Mouse (Mus musculus) kidney, embryonic 15.5 days (tissue): ENCODE results near the gene Slc35f5. TPM values are rescaled to one million over a fixed set of nuclear protein-coding genes. Genes with fewer than 3 reads are reported as not detected.

Experiments
- ATAC-seq: fragments of 200-750 bp; cut with Nextera tagmentation; replicated peaks from 2 replicates; pipeline ENCODE4 v1.8.0; 2017; ENCODE audit warnings: moderate TSS enrichment; ENCODE audit not compliant: low FRiP score
- H3K27ac ChIP-seq: fragments of 300-500 bp; sonication (generic); 2 replicates; pipeline ENCODE4 v1.5.1; 2015; ENCODE audit warnings: mild to moderate bottlenecking, inconsistent platforms
- H3K27me3 ChIP-seq: fragments of 300-500 bp; sonication (generic); 2 replicates; pipeline ENCODE4 v1.6.1; 2015; ENCODE audit warnings: inconsistent platforms
- H3K36me3 ChIP-seq: fragments of 300-500 bp; sonication (generic); 2 replicates; pipeline ENCODE4 v1.6.1; 2015; ENCODE audit warnings: inconsistent platforms
- H3K4me1 ChIP-seq: fragments of 300-500 bp; sonication (generic); 2 replicates; pipeline ENCODE4 v1.6.1; 2015; ENCODE audit warnings: inconsistent platforms
- H3K4me2 ChIP-seq: fragments of 300-500 bp; sonication (generic); 2 replicates; pipeline ENCODE4 v1.6.1; 2015; ENCODE audit warnings: moderate library complexity, mild to moderate bottlenecking, inconsistent platforms
- H3K4me3 ChIP-seq: fragments of 300-500 bp; sonication (generic); replicated peaks from 2 replicates; pipeline ENCODE4 v1.5.1; 2015; ENCODE audit warnings: mild to moderate bottlenecking, inconsistent platforms
- H3K9ac ChIP-seq: fragments of 300-500 bp; sonication (generic); 2 replicates; pipeline ENCODE4 v1.6.1; 2015; ENCODE audit warnings: mild to moderate bottlenecking, inconsistent platforms
- H3K9me3 ChIP-seq: fragments of 300-500 bp; sonication (generic); replicated peaks from 2 replicates; pipeline ENCODE4 v1.6.1; 2016; ENCODE audit warnings: inconsistent platforms
- WGBS: fragments of 180-500 bp; shearing (Covaris S2); methylation state at CpG from one replicate; pipeline ENCODE4 v1.1.7; 2015; ENCODE audit warnings: mixed read lengths; 5-methylcytosine and 5-hydroxymethylcytosine counted together
- polyA plus RNA-seq: library from polyadenylated mRNA; unstranded; fragments of >200 nt; fragmentation: Nextera tagmentation; extraction: Ambion mirVana; gene quantifications from 2 replicates; pipeline ENCODE4 v1.2.1, GENCODE M21; 2015

The Slc35f5 gene
- polyA plus RNA-seq, 1 experiment from 2014 or later = 51.9 TPM

GRCm38 (mm10) chr1:125542008-125542999 is 18.1 kb upstream of the Slc35f5 start:
- Histone ChIP-seq H3K4me3 (no peak overlapping the region), H3K27me3 (no peaks in the 10 kb centered on the region), H3K27ac (no peak overlapping the region), H3K9ac (no peak overlapping the region), H3K36me3 (no peaks in the 10 kb centered on the region), H3K4me2 (no peak overlapping the region), H3K9me3 (no peaks in the 10 kb centered on the region), H3K4me1 (no peaks in the 10 kb centered on the region)
- 0 out of 2 replicates have a peak, but pooled peaks have one; percentile 40 for ATAC-seq
- 74% methylated on average over 7 of the region's 7 CpGs for WGBS

DNA sequence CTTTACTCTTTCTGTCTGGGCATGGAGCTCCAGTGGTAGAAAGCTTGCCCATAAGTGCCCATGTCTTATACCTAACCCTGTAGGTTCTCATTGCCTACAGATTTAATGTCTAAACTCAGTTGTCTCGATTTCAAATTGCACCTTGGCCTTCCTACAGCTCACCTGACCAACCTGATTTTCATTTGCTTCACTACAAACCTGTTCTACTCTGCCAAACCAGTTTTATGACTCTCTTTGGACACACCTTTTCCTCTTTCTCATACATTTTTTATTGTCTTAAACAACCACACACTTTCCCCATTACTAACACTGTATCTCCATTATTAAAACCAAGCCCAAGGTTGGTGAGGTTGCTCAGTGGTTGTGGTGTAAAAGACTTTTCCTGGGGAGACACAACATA is 10.5 kb upstream of the Slc35f5 start:
- Histone ChIP-seq H3K4me3 (no peak overlapping the region), H3K9ac (no peak overlapping the region), H3K4me1 (no peaks in the 10 kb centered on the region), H3K9me3 (no peaks in the 10 kb centered on the region), H3K27ac (peak overlapping the region; percentile 73), H3K27me3 (no peaks in the 10 kb centered on the region), H3K4me2 (no peak overlapping the region), H3K36me3 (no peaks in the 10 kb centered on the region)
- WGBS = 41% methylated on average over 1 of the region's 1 CpGs
- no peak for ATAC-seq

- H3K9ac ChIP-seq = no peak overlapping the region
- no peak for ATAC-seq
- 44% methylated on average over 1 of the region's 1 CpGs for WGBS
- H3K27me3 ChIP-seq = no peaks in the 10 kb centered on the region
- H3K27ac ChIP-seq = peak overlapping the region; percentile 73
- no peak overlapping the region for H3K4me3 ChIP-seq
- no peaks in the 10 kb centered on the region for H3K9me3 ChIP-seq
- no peaks in the 10 kb centered on the region for H3K36me3 ChIP-seq
- no peaks in the 10 kb centered on the region for H3K4me1 ChIP-seq
- H3K4me2 ChIP-seq = no peak overlapping the region
Observed at GRCm38 (mm10) chr1:125550359-125550758, 10.0 kb upstream of the Slc35f5 start.

DNA sequence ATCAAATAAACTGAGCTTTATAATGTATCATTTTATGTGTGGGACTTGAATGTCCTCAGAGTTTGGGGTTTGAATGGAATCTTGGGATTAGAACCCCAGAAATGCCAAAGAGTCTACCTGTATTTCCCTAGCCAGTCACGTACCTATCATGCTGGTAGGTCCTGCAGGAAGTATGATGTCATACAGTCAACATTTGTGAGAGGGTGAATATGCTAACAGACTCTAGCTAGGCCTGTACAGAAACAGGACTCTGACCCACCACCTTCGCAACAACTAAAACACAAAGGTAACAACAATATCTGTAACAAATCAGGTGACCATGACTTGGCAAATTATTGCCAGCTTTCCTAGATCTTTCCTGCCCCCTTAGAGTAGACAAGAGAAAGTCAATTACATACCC is 8.8 kb upstream of the Slc35f5 start:
- no peak overlapping the region for H3K27ac ChIP-seq
- H3K36me3 ChIP-seq = no peaks in the 10 kb centered on the region
- no peaks in the 10 kb centered on the region for H3K4me1 ChIP-seq
- H3K27me3 ChIP-seq = no peaks in the 10 kb centered on the region
- no peaks in the 10 kb centered on the region for H3K9me3 ChIP-seq
- ATAC-seq = no peak
- WGBS = 78% methylated on average over 2 of the region's 2 CpGs
- no peak overlapping the region for H3K9ac ChIP-seq
- H3K4me3 ChIP-seq = no peak overlapping the region
- no peak overlapping the region for H3K4me2 ChIP-seq

- no peak for ATAC-seq
- H3K4me2 ChIP-seq = peak overlapping the region; percentile 75
- peaks cover 14% of the 10 kb centered on the region for H3K4me1 ChIP-seq
- no peaks in the 10 kb centered on the region for H3K27me3 ChIP-seq
- peaks cover 4% of the 10 kb centered on the region; the same call in 1 of the 2 replicates for H3K36me3 ChIP-seq
- H3K27ac ChIP-seq = no peak overlapping the region; the same call in 1 of the 2 replicates
- H3K9ac ChIP-seq = no peak overlapping the region
- 77% methylated on average over 3 of the region's 3 CpGs for WGBS
- no peaks in the 10 kb centered on the region for H3K9me3 ChIP-seq
- no peak overlapping the region for H3K4me3 ChIP-seq
Observed at GRCm38 (mm10) chr1:125559261-125559660, 1.1 kb upstream of the Slc35f5 start.

- Histone ChIP-seq H3K9me3 (no peaks in the 10 kb centered on the region), H3K4me1 (peaks cover 14% of the 10 kb centered on the region), H3K9ac (peak overlapping the region; percentile 90), H3K36me3 (peaks cover 8% of the 10 kb centered on the region; the same call in 1 of the 2 replicates), H3K4me2 (peak overlapping the region; percentile 75), H3K27ac (peak overlapping the region; percentile 96), H3K27me3 (no peaks in the 10 kb centered on the region), H3K4me3 (peak overlapping the region; percentile 90)
- WGBS = 4% methylated on average over 2 of the region's 2 CpGs
- no peak for ATAC-seq
Observed at GRCm38 (mm10) chr1:125559721-125560120, 674 bp upstream of the Slc35f5 start.

- Histone ChIP-seq H3K9ac (peak overlapping the region; percentile 90), H3K27me3 (no peaks in the 10 kb centered on the region), H3K27ac (peak overlapping the region; percentile 96), H3K36me3 (peaks cover 20% of the 10 kb centered on the region), H3K4me1 (peaks cover 14% of the 10 kb centered on the region), H3K9me3 (no peaks in the 10 kb centered on the region), H3K4me3 (peak overlapping the region; percentile 90), H3K4me2 (peak overlapping the region; percentile 75)
- WGBS = under 1% methylated on average over 29 of the region's 29 CpGs
- peak; percentile 17 for ATAC-seq
Observed at GRCm38 (mm10) chr1:125561206-125561605, 811 bp downstream of the Slc35f5 start.

- peak overlapping the region; percentile 75 for H3K4me2 ChIP-seq
Observed at GRCm38 (mm10) chr1:125561841-125562240, 1.4 kb downstream of the Slc35f5 start.

DNA sequence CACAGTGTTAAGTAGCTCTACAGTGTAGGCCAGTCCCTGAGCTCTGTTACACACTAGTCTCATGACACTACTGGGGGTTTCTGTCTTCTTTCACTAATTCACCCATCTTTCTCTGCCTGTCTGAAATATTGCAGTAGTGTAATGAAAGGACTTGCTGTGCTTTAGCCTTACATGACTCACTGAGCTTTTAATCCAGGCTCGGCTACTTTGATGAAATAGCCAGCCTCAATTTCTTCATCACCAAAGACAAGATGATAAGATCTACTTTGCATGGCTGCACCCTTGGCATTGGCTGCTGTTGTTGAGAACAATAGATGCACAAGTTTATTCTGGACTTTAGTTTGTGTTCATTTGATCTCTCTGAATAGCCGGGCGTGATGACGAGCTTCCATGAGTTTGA is 7.7 kb downstream of the Slc35f5 start:
- no peak overlapping the region for H3K9ac ChIP-seq
- WGBS = 79% methylated on average over 4 of the region's 4 CpGs
- no peak overlapping the region for H3K4me2 ChIP-seq
- no peaks in the 10 kb centered on the region for H3K4me1 ChIP-seq
- H3K27ac ChIP-seq = no peak overlapping the region
- H3K4me3 ChIP-seq = no peak overlapping the region
- no peak for ATAC-seq
- peaks cover 70% of the 10 kb centered on the region for H3K36me3 ChIP-seq
- no peaks in the 10 kb centered on the region for H3K27me3 ChIP-seq
- no peaks in the 10 kb centered on the region for H3K9me3 ChIP-seq

More at GRCm38 (mm10) chr1:125561841-125562240, 1.4 kb downstream of the Slc35f5 start:
- Histone ChIP-seq H3K9ac (peak overlapping the region; percentile 90; the same call in 1 of the 2 replicates), H3K4me1 (peaks cover 14% of the 10 kb centered on the region), H3K27me3 (no peaks in the 10 kb centered on the region), H3K36me3 (peaks cover 25% of the 10 kb centered on the region), H3K9me3 (no peaks in the 10 kb centered on the region), H3K27ac (peak overlapping the region; percentile 96; the same call in 1 of the 2 replicates), H3K4me3 (peak overlapping the region; percentile 90)
- 73% methylated on average over 4 of the region's 4 CpGs for WGBS
- no peak for ATAC-seq

DNA sequence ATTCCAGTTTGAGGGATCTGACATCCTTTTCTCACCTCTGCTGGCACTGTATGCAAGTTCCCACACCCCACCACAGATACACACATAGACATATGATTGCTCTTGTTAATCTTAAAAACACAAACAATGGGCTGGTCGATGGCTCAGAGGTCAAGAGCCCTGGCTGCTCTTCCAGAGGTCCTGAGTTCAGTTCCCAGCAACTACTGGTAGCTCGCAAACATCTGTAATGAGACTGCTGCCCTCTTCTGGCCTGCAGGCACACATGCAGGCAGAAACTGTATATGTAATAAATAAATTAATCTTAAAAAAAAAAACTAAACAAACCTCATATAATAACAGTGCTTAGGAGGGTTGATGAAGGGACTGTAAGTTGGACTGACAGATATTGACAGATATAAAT is 13.8 kb downstream of the Slc35f5 start:
- Histone ChIP-seq H3K9ac (no peak overlapping the region), H3K27me3 (no peaks in the 10 kb centered on the region), H3K4me3 (no peak overlapping the region), H3K27ac (no peak overlapping the region), H3K4me1 (no peaks in the 10 kb centered on the region), H3K9me3 (no peaks in the 10 kb centered on the region), H3K4me2 (no peak overlapping the region), H3K36me3 (peaks cover 84% of the 10 kb centered on the region)
- WGBS = 85% methylated on average over 2 of the region's 2 CpGs
- ATAC-seq = no peak

DNA sequence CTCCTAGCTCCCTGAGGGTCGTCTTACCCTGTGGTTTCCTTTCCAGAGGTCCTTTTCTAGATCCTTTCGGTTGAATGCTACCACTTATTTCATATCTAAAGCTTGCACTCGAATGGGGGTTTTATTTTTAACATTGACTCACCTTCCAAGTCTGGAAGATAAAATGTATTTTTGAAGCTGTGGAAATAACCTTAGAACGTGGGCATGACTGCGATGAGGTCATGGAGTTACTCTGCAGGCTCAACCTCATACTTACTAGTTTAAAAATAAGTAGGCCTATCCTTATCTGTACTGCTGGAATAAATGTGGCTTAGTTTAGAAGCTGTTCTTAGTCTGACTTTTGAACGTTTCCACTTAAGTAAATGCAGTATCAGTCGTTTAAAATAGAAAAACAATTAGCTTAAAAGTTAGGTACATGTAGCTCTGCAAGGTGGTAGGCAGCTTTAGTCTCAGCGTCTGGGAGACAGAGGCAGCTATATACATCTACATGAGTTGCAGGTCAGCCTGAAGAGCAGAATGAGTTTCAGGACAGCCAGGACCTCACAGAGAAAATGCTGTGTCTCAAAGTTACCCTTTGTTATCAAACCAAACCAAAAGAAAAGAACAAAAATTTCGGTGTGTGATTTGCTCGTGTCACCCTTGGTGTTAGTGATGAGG is 15.2 kb downstream of the Slc35f5 start:
- H3K4me3 ChIP-seq = no peak overlapping the region
- no peak overlapping the region for H3K4me2 ChIP-seq
- H3K4me1 ChIP-seq = no peaks in the 10 kb centered on the region
- H3K27me3 ChIP-seq = no peaks in the 10 kb centered on the region
- H3K9ac ChIP-seq = no peak overlapping the region
- WGBS = 91% methylated on average over 10 of the region's 10 CpGs
- H3K9me3 ChIP-seq = no peaks in the 10 kb centered on the region
- H3K27ac ChIP-seq = no peak overlapping the region
- peaks cover 78% of the 10 kb centered on the region for H3K36me3 ChIP-seq
- no peak for ATAC-seq

DNA sequence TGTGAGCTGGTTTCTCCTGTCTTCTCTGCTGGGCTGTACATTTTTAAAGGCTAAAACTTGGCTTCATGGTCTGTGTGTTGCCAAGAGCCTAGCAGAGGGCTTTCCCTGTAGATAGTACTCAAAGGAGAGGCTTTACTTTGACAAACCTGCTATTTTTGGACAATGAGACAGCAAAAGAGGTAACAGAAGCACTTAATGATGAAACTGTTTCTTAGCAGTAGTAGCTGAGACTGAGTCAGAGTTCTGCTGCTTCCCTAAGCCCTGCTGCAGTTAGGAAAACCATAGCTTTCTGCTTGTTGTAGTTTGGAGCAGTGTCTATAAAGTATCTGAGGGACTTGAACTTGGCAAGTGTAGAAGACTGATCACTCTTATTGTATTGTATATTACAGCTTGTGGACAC is 16.6 kb downstream of the Slc35f5 start:
- Histone ChIP-seq H3K4me2 (no peak overlapping the region), H3K9me3 (no peaks in the 10 kb centered on the region), H3K27ac (no peak overlapping the region), H3K9ac (no peak overlapping the region), H3K27me3 (no peaks in the 10 kb centered on the region), H3K36me3 (peaks cover 83% of the 10 kb centered on the region), H3K4me1 (no peaks in the 10 kb centered on the region), H3K4me3 (no peak overlapping the region)
- no peak for ATAC-seq
